Mouse (Mus musculus) liver, adult 2 months (tissue): ENCODE results near the gene Il1b. TPM values are rescaled to one million over a fixed set of nuclear protein-coding genes. Genes with fewer than 3 reads are reported as not detected.
A peak's percentile ranks its signal among the peaks of the same experiment; 100 is the strongest.

Source experiments
- DNase-seq: peaks from one replicate; pipeline ENCODE4 v3.0.0-alpha.2; 2011; ENCODE audit warnings: low read depth, low spot score; ENCODE audit errors: extremely low read depth
- H3K27ac ChIP-seq: fragments of 200-500 bp; replicated peaks from 2 replicates; pipeline ENCODE4 v1.5.1; 2012; ENCODE audit warnings: low read depth, mild to moderate bottlenecking, control low read depth, inconsistent platforms, low read length; ENCODE audit not compliant: insufficient read depth
- H3K27me3 ChIP-seq: fragments of 200-500 bp; 2 replicates; pipeline ENCODE4 v1.6.1; 2012; ENCODE audit warnings: mild to moderate bottlenecking, moderate library complexity, low read length, inconsistent platforms; ENCODE audit not compliant: control insufficient read depth, insufficient read depth
- H3K36me3 ChIP-seq: fragments of 200-500 bp; 2 replicates; pipeline ENCODE4 v1.6.1; 2012; ENCODE audit warnings: low read length, inconsistent platforms; ENCODE audit not compliant: control insufficient read depth, insufficient read depth
- H3K4me1 ChIP-seq: fragments of 200-500 bp; 2 replicates; pipeline ENCODE4 v1.6.1; 2011; ENCODE audit warnings: low read length; ENCODE audit not compliant: control insufficient read depth, insufficient read depth
- H3K4me3 ChIP-seq: fragments of 200-500 bp; 2 replicates; pipeline ENCODE4 v1.5.1; 2011; ENCODE audit warnings: low read depth, mild to moderate bottlenecking, control low read depth, low read length, moderate library complexity; ENCODE audit not compliant: insufficient read depth
- H3K79me2 ChIP-seq: fragments of 200-500 bp; 2 replicates; pipeline ENCODE4 v1.6.1; 2012; ENCODE audit warnings: inconsistent platforms, mild to moderate bottlenecking, low read length, moderate library complexity; ENCODE audit not compliant: control insufficient read depth, insufficient read depth
- H3K9ac ChIP-seq: fragments of 200-500 bp; 2 replicates; pipeline ENCODE4 v1.6.1; 2012; ENCODE audit warnings: low read depth, mild to moderate bottlenecking, control low read depth, inconsistent platforms, low read length
- CTCF ChIP-seq: fragments of 200-500 bp; IDR thresholded peaks from 2 replicates; pipeline ENCODE4 v1.5.1; 2011; ENCODE audit warnings: low read depth, low read length, control low read depth
- POLR2A ChIP-seq: fragments of 200-500 bp; IDR thresholded peaks from 2 replicates; pipeline ENCODE4 v1.6.1; 2011; ENCODE audit warnings: low read length, control low read depth; ENCODE audit not compliant: insufficient read depth; ENCODE audit errors: extremely low read depth
- WGBS: fragments of 180-500 bp; shearing (Covaris S2); methylation state at CpG from one replicate; pipeline ENCODE4 v1.1.7; 2018; 5-methylcytosine and 5-hydroxymethylcytosine counted together
- polyA plus RNA-seq: library from polyadenylated mRNA; depleted of rRNA; stranded (reverse); fragments of >200 nt; gene quantifications from 2 replicates; pipeline ENCODE4 v1.2.3, GENCODE M21; 2012; rRNA removed
- total RNA-seq: library from RNA; depleted of rRNA; stranded (reverse); fragments of >200 nt; gene quantifications from 2 replicates; pipeline ENCODE4 v1.2.3, GENCODE M21; 2014; rRNA removed

Il1b gene
- total and polyA plus RNA-seq, 2 experiments, result 0.84 to 2.1 TPM

- Histone ChIP-seq H3K36me3 (no peaks in the 10 kb centered on the region), H3K9ac (no peak overlapping the region), H3K27ac (no peak overlapping the region), H3K4me1 (no peaks in the 10 kb centered on the region), H3K4me3 (no peak overlapping the region), H3K27me3 (no peaks in the 10 kb centered on the region; the same call in 1 of the 2 replicates), H3K79me2 (no peaks in the 10 kb centered on the region)
- 74% methylated on average over 4 of the region's 4 CpGs for WGBS
- TF ChIP-seq POLR2A (no peak), CTCF (no peak)
- DNase-seq, result peak; percentile 19
These were observed 55.1 kb downstream of the Il1b start for GRCm38 (mm10) chr2:129315831-129316230.

GRCm38 (mm10) chr2:129314880-129315279 lies 56.1 kb downstream of the Il1b start:
- no peak for DNase-seq
- H3K4me1 ChIP-seq, result no peaks in the 10 kb centered on the region
- no peaks in the 10 kb centered on the region for H3K36me3 ChIP-seq
- TF ChIP-seq POLR2A, result no peak
- no peak for TF ChIP-seq CTCF
- WGBS, result 83% methylated on average over 6 of the region's 6 CpGs
- no peaks in the 10 kb centered on the region; the same call in 1 of the 2 replicates for H3K27me3 ChIP-seq
- H3K9ac ChIP-seq, result no peak overlapping the region
- no peak overlapping the region for H3K4me3 ChIP-seq
- no peaks in the 10 kb centered on the region for H3K79me2 ChIP-seq
- H3K27ac ChIP-seq, result no peak overlapping the region

Other genes with a start within 250 kb of the Il1b start
- gene Chchd5, start 241.4 kb downstream of the Il1b start, total RNA-seq, result 9.9 and 10.1 TPM in 2 replicates
- gene Chchd5, start 241.4 kb downstream of the Il1b start, polyA plus RNA-seq, result 41.2 and 60.2 TPM in 2 replicates
- gene Slc20a1, start 172.4 kb downstream of the Il1b start, total RNA-seq, result 24.9 and 36.0 TPM in 2 replicates
- gene Slc20a1, start 172.4 kb downstream of the Il1b start, polyA plus RNA-seq, result 7.8 and 9.4 TPM in 2 replicates
- gene Ckap2l, start 73.9 kb downstream of the Il1b start, total RNA-seq, result 0.09 and 0.60 TPM in 2 replicates
- 0.04 TPM in 1 of 2 replicates, not detected in the other for gene Ckap2l, start 73.9 kb downstream of the Il1b start, polyA plus RNA-seq
- gene Il1a, start 61.2 kb downstream of the Il1b start, total RNA-seq, result 3.7 and 4.2 TPM in 2 replicates
- 0.36 and 1.0 TPM in 2 replicates for gene Il1a, start 61.2 kb downstream of the Il1b start, polyA plus RNA-seq
- not detected in 2 replicates for gene F830045P16Rik, start 165.5 kb upstream of the Il1b start, total RNA-seq
- gene F830045P16Rik, start 165.5 kb upstream of the Il1b start, polyA plus RNA-seq, result not detected in 2 replicates
- gene Sirpa, start 221.7 kb upstream of the Il1b start, total RNA-seq, result 12.4 and 22.9 TPM in 2 replicates
- gene Sirpa, start 221.7 kb upstream of the Il1b start, polyA plus RNA-seq, result 5.2 and 13.1 TPM in 2 replicates